Mouse (Mus musculus) retina, postnatal 7 days (tissue): ENCODE results near the gene Tmem189.
"Not testable (repeated sequence)": the region's sequence is repeated elsewhere in the genome, so short reads cannot be mapped to it uniquely, and the experiment has no call there.

Source experiments
- DNase-seq: peaks from one replicate; pipeline ENCODE4 v3.0.0-alpha.2; 2012; ENCODE audit warnings: low read depth, low spot score

Tmem189 gene

GRCm38 (mm10) chr2:167652694-167653093 is 36.9 kb downstream of the Tmem189 start:
- no peak for DNase-seq

- DNase-seq, result no peak
Measured at GRCm38 (mm10) chr2:167651622-167652021, 38.0 kb downstream of the Tmem189 start.

GRCm38 (mm10) chr2:167649290-167650032 is 40.2 kb downstream of the Tmem189 start:
- no peak for DNase-seq

- no peak for DNase-seq
Measured at GRCm38 (mm10) chr2:167646411-167646810, 43.2 kb downstream of the Tmem189 start.

GRCm38 (mm10) chr2:167643356-167644052 is 46.1 kb downstream of the Tmem189 start:
- DNase-seq, result not testable (repeated sequence)

GRCm38 (mm10) chr2:167642164-167642563 is 47.5 kb downstream of the Tmem189 start:
- DNase-seq, result no peak

- no peak for DNase-seq
Measured at GRCm38 (mm10) chr2:167641337-167641736, 48.3 kb downstream of the Tmem189 start.

GRCm38 (mm10) chr2:167640279-167640678 is 49.3 kb downstream of the Tmem189 start:
- no peak for DNase-seq

- DNase-seq, result no peak
Measured at GRCm38 (mm10) chr2:167634865-167635512, 54.6 kb downstream of the Tmem189 start.

- peak; percentile 100 for DNase-seq
Measured at GRCm38 (mm10) chr2:167634338-167634770, 55.3 kb downstream of the Tmem189 start.

GRCm38 (mm10) chr2:167633537-167633872 is 56.1 kb downstream of the Tmem189 start:
- DNase-seq, result no peak

- no peak for DNase-seq
Measured at GRCm38 (mm10) chr2:167632731-167633536, 56.7 kb downstream of the Tmem189 start.

- DNase-seq, result peak; percentile 98
Measured at GRCm38 (mm10) chr2:167631591-167632448, 57.8 kb downstream of the Tmem189 start, which contains the start of gene Ube2v1. Gene Ube2v1 (minus strand): TSS chr2:167632095.

- DNase-seq, result no peak
Measured at GRCm38 (mm10) chr2:167631181-167631590, 58.4 kb downstream of the Tmem189 start.

GRCm38 (mm10) chr2:167630421-167630820 is 59.2 kb downstream of the Tmem189 start:
- no peak for DNase-seq

GRCm38 (mm10) chr2:167629665-167630209 is 59.9 kb downstream of the Tmem189 start:
- DNase-seq, result no peak

- no peak for DNase-seq
Measured at GRCm38 (mm10) chr2:167628872-167629271, 60.8 kb downstream of the Tmem189 start.

- no peak for DNase-seq
Measured at GRCm38 (mm10) chr2:167627019-167627418, 62.6 kb downstream of the Tmem189 start.

GRCm38 (mm10) chr2:167625670-167626069 is 64.0 kb downstream of the Tmem189 start:
- DNase-seq, result no peak

GRCm38 (mm10) chr2:167624368-167625075 is 65.1 kb downstream of the Tmem189 start:
- DNase-seq, result no peak
